Mouse (Mus musculus): ENCODE measurements around the gene Pcbd2. TPM values are rescaled to one million over a fixed set of nuclear protein-coding genes. Genes with fewer than 3 reads are reported as not detected.
"Not testable (repeated sequence)": the region's sequence is repeated elsewhere in the genome, so short reads cannot be mapped to it uniquely, and the experiment has no call there.

The Pcbd2 gene
- total RNA-seq (2021) = 10 to 100 TPM; 15.5 to 20.6 TPM
- long read RNA-seq, experiment 1, transcript Pcbd2-201 (4 exons, 544 nt) = major isoform, 31 of 53 reads
- long read RNA-seq, experiment 1, partial matches to known transcripts = 3 of 53 reads
- long read RNA-seq, experiment 1, other reads (novel, unspliced or antisense) = 19 of 53 reads
- long read RNA-seq, experiment 2, transcript Pcbd2-201 (4 exons, 544 nt) = major isoform, 27 of 55 reads
- long read RNA-seq, experiment 2, partial matches to known transcripts = 3 of 55 reads
- long read RNA-seq, experiment 2, other reads (novel, unspliced or antisense) = 25 of 55 reads

GRCm38 (mm10) chr13:55727120-55727838, at the start of gene Pcbd2:
Gene Pcbd2, plus strand, starts transcription at chr13:55727368.
- intact Hi-C loops (cut with DNase I) = loop anchor here (5.0 kb wide), 3 partner anchors 35 to 125 kb away; partner anchors contain the start of gene B230219D22Rik
- DNase-seq = peak; percentile 82 to 83

- intact Hi-C loops (cut with DNase I) = no loop called here
- DNase-seq = no peak
Measured at GRCm38 (mm10) chr13:55682201-55682600, 45.0 kb upstream of the Pcbd2 start.

- no peak for DNase-seq
- intact Hi-C loops (cut with DNase I) = no loop called here
Measured at GRCm38 (mm10) chr13:55683581-55683980, 43.6 kb upstream of the Pcbd2 start.

- intact Hi-C loops (cut with DNase I) = no loop called here
Measured at GRCm38 (mm10) chr13:55686107-55686633, 41.0 kb upstream of the Pcbd2 start.

GRCm38 (mm10) chr13:55687927-55688602, 39.1 kb upstream of the Pcbd2 start:
- no peak for DNase-seq
- intact Hi-C loops (cut with DNase I) = no loop called here

More at GRCm38 (mm10) chr13:55686107-55686633, 41.0 kb upstream of the Pcbd2 start:
- DNase-seq = no peak

- intact Hi-C loops (cut with DNase I) = loop anchor here (1.0 to 5.0 kb wide), 2 partner anchors 22 to 35 kb away; partner anchors contain the start of genes Pcbd2 and Txndc15
Measured at GRCm38 (mm10) chr13:55692535-55693242, 34.5 kb upstream of the Pcbd2 start, which contains the start of gene B230219D22Rik. Gene B230219D22Rik, plus strand, starts transcription at chr13:55693124.

GRCm38 (mm10) chr13:55693243-55693721, 33.9 kb upstream of the Pcbd2 start:
- intact Hi-C loops (cut with DNase I) = loop anchor here (1.0 to 5.0 kb wide), 2 partner anchors 21 to 34 kb away; partner anchors contain the start of genes Pcbd2 and Txndc15
- DNase-seq = no peak

More at GRCm38 (mm10) chr13:55692535-55693242, 34.5 kb upstream of the Pcbd2 start, which contains the start of gene B230219D22Rik:
- DNase-seq = peak; percentile 84 to 85

GRCm38 (mm10) chr13:55694110-55694509, 33.1 kb upstream of the Pcbd2 start:
- no peak for DNase-seq
- intact Hi-C loops (cut with DNase I) = loop anchor here (5.0 kb wide), 1 partner anchor 33 kb away; the partner anchor contains the start of gene Pcbd2

GRCm38 (mm10) chr13:55695989-55696388, 31.2 kb upstream of the Pcbd2 start:
- intact Hi-C loops (cut with DNase I); DNase-seq: not testable (repeated sequence)

- no peak for DNase-seq
- intact Hi-C loops (cut with DNase I) = no loop called here
Measured at GRCm38 (mm10) chr13:55704301-55704700, 22.9 kb upstream of the Pcbd2 start.

- intact Hi-C loops (cut with DNase I) = no loop called here
- no peak for DNase-seq
Measured at GRCm38 (mm10) chr13:55712846-55713245, 14.3 kb upstream of the Pcbd2 start.

- intact Hi-C loops (cut with DNase I) = loop anchor here (1.0 kb wide), 1 partner anchor 21 kb away; the partner anchor contains the start of gene B230219D22Rik
- DNase-seq = peak; percentile 80 to 91
Measured at GRCm38 (mm10) chr13:55714501-55715166, 12.5 kb upstream of the Pcbd2 start, which contains the start of gene Txndc15. Gene Txndc15, plus strand, starts transcription at chr13:55714650.

- intact Hi-C loops (cut with DNase I) = no loop called here
Measured at GRCm38 (mm10) chr13:55715167-55715512, 12.0 kb upstream of the Pcbd2 start.

GRCm38 (mm10) chr13:55715908-55716510, 11.2 kb upstream of the Pcbd2 start:
- no peak for DNase-seq
- intact Hi-C loops (cut with DNase I) = no loop called here

More at GRCm38 (mm10) chr13:55715167-55715512, 12.0 kb upstream of the Pcbd2 start:
- no peak for DNase-seq

- DNase-seq = no peak
- intact Hi-C loops (cut with DNase I) = no loop called here
Measured at GRCm38 (mm10) chr13:55721516-55721915, 5.7 kb upstream of the Pcbd2 start.

- no peak for DNase-seq
- intact Hi-C loops (cut with DNase I) = no loop called here
Measured at GRCm38 (mm10) chr13:55721995-55722394, 5.2 kb upstream of the Pcbd2 start.

GRCm38 (mm10) chr13:55726598-55727119, 509 bp upstream of the Pcbd2 start:
- intact Hi-C loops (cut with DNase I) = loop anchor here (5.0 kb wide), 3 partner anchors 34 to 124 kb away; partner anchors contain the start of gene B230219D22Rik
- DNase-seq = no peak

- peak; percentile 25 to 43 for DNase-seq
- intact Hi-C loops (cut with DNase I) = loop anchor here (5.0 kb wide), 3 partner anchors 36 to 126 kb away; partner anchors contain the start of gene B230219D22Rik
Measured at GRCm38 (mm10) chr13:55727839-55728238, 671 bp downstream of the Pcbd2 start.
